Mouse (Mus musculus): ENCODE data around the gene Oxld1. TPM values are rescaled to one million over a fixed set of nuclear protein-coding genes. Genes with fewer than 3 reads are reported as not detected.
A peak's percentile ranks its signal among the peaks of the same experiment; 100 is the strongest.

Oxld1 gene
- polyA plus RNA-seq, 1 experiment from 2014 or later: 12.8 TPM

GRCm38 (mm10) chr11:120467736-120468092, 9.8 kb upstream of the Oxld1 start:
- H3K4me1 ChIP-seq: peaks cover 33% of the 10 kb centered on the region
- peak overlapping the region; percentile 93 for H3K4me2 ChIP-seq
- peak overlapping the region; percentile 78 for H3K27ac ChIP-seq (replicated peaks)
- H3K4me3 ChIP-seq (replicated peaks): peak overlapping the region; percentile 97
- ATAC-seq (ENCODE audit: low FRiP score): no peak; the same call in 1 of the 2 replicates
- peak overlapping the region; percentile 96 for H3K9ac ChIP-seq (replicated peaks)
- no peaks in the 10 kb centered on the region for H3K27me3 ChIP-seq (replicated peaks)
- no peaks in the 10 kb centered on the region for H3K9me3 ChIP-seq (replicated peaks)
- 1% methylated on average over 33 of the region's 33 CpGs for WGBS
- peaks cover 60% of the 10 kb centered on the region for H3K36me3 ChIP-seq

GRCm38 (mm10) chr11:120467051-120467735, 9.3 kb upstream of the Oxld1 start, which contains the start of gene Arl16:
TSS of gene Arl16 (minus strand) at chr11:120467607.
- under 1% methylated on average over 53 of the region's 54 CpGs for WGBS
- peak within 1 kb of the TSS; percentile 91 for H3K27ac ChIP-seq (replicated peaks)
- H3K9me3 ChIP-seq (replicated peaks): no peaks in the 10 kb centered on the region
- peak within 1 kb of the TSS; percentile 93 for H3K4me2 ChIP-seq
- H3K9ac ChIP-seq (replicated peaks): peak within 1 kb of the TSS; percentile 96
- ATAC-seq (ENCODE audit: low FRiP score): peak; percentile 100
- H3K4me1 ChIP-seq: peaks cover 33% of the 10 kb centered on the region
- H3K27me3 ChIP-seq (replicated peaks): no peaks in the 10 kb centered on the region
- peak within 1 kb of the TSS; percentile 97 for H3K4me3 ChIP-seq (replicated peaks)
- H3K36me3 ChIP-seq: peaks cover 60% of the 10 kb centered on the region

GRCm38 (mm10) chr11:120465521-120465920, 7.7 kb upstream of the Oxld1 start:
- Histone ChIP-seq H3K4me1 (peaks cover 38% of the 10 kb centered on the region), H3K36me3 (peaks cover 59% of the 10 kb centered on the region), H3K27ac (replicated peaks) (no peak overlapping the region), H3K4me3 (replicated peaks) (no peak overlapping the region), H3K27me3 (replicated peaks) (no peaks in the 10 kb centered on the region), H3K9ac (replicated peaks) (no peak overlapping the region), H3K9me3 (replicated peaks) (no peaks in the 10 kb centered on the region), H3K4me2 (peak overlapping the region; percentile 93; the same call in 1 of the 2 replicates)
- ATAC-seq (ENCODE audit: low FRiP score): no peak
- 95% methylated on average over 4 of the region's 4 CpGs for WGBS

GRCm38 (mm10) chr11:120464365-120464764, 6.5 kb upstream of the Oxld1 start:
- Histone ChIP-seq H3K4me2 (no peak overlapping the region), H3K9ac (replicated peaks) (no peak overlapping the region), H3K4me3 (replicated peaks) (no peak overlapping the region), H3K9me3 (replicated peaks) (no peaks in the 10 kb centered on the region), H3K27ac (replicated peaks) (no peak overlapping the region), H3K27me3 (replicated peaks) (no peaks in the 10 kb centered on the region), H3K36me3 (peaks cover 55% of the 10 kb centered on the region), H3K4me1 (peaks cover 41% of the 10 kb centered on the region)
- no peak for ATAC-seq (ENCODE audit: low FRiP score)
- WGBS: 94% methylated on average over 5 of the region's 5 CpGs

- Histone ChIP-seq H3K4me1 (peaks cover 42% of the 10 kb centered on the region), H3K4me3 (replicated peaks) (no peak overlapping the region), H3K27ac (replicated peaks) (no peak overlapping the region), H3K36me3 (peaks cover 52% of the 10 kb centered on the region), H3K9me3 (replicated peaks) (no peaks in the 10 kb centered on the region), H3K9ac (replicated peaks) (no peak overlapping the region), H3K4me2 (no peak overlapping the region), H3K27me3 (replicated peaks) (no peaks in the 10 kb centered on the region)
- 86% methylated on average over 2 of the region's 2 CpGs for WGBS
- no peak for ATAC-seq (ENCODE audit: low FRiP score)
These were observed 5.7 kb upstream of the Oxld1 start for GRCm38 (mm10) chr11:120463536-120463935.

- ATAC-seq (ENCODE audit: low FRiP score): no peak
- Histone ChIP-seq H3K27ac (replicated peaks) (no peak overlapping the region), H3K4me1 (peaks cover 30% of the 10 kb centered on the region), H3K36me3 (peaks cover 47% of the 10 kb centered on the region), H3K27me3 (replicated peaks) (no peaks in the 10 kb centered on the region), H3K4me3 (replicated peaks) (peak overlapping the region; percentile 99), H3K9me3 (replicated peaks) (no peaks in the 10 kb centered on the region), H3K4me2 (peak overlapping the region; percentile 83), H3K9ac (replicated peaks) (peak overlapping the region; percentile 100)
- 75% methylated on average over 6 of the region's 6 CpGs for WGBS
These were observed 1.2 kb upstream of the Oxld1 start for GRCm38 (mm10) chr11:120458847-120459597.

GRCm38 (mm10) chr11:120457370-120457769, 498 bp downstream of the Oxld1 start:
- peaks cover 30% of the 10 kb centered on the region for H3K4me1 ChIP-seq

GRCm38 (mm10) chr11:120455413-120455812, 2.5 kb downstream of the Oxld1 start:
- WGBS: 96% methylated on average over 7 of the region's 7 CpGs
- Histone ChIP-seq H3K9ac (replicated peaks) (no peak overlapping the region), H3K4me3 (replicated peaks) (no peak overlapping the region), H3K36me3 (peaks cover 13% of the 10 kb centered on the region), H3K4me2 (no peak overlapping the region), H3K27me3 (replicated peaks) (no peaks in the 10 kb centered on the region), H3K27ac (replicated peaks) (no peak overlapping the region), H3K4me1 (peaks cover 26% of the 10 kb centered on the region), H3K9me3 (replicated peaks) (no peaks in the 10 kb centered on the region)
- no peak for ATAC-seq (ENCODE audit: low FRiP score)

More at GRCm38 (mm10) chr11:120457370-120457769, 498 bp downstream of the Oxld1 start:
- Histone ChIP-seq H3K4me2 (peak overlapping the region; percentile 83), H3K9ac (replicated peaks) (peak overlapping the region; percentile 100), H3K27me3 (replicated peaks) (no peaks in the 10 kb centered on the region), H3K27ac (replicated peaks) (peak overlapping the region; percentile 87), H3K36me3 (peaks cover 31% of the 10 kb centered on the region), H3K4me3 (replicated peaks) (peak overlapping the region; percentile 99), H3K9me3 (replicated peaks) (no peaks in the 10 kb centered on the region)
- WGBS: 37% methylated on average over 14 of the region's 14 CpGs
- ATAC-seq (ENCODE audit: low FRiP score): 0 out of 2 replicates have a peak, but pooled peaks have one; percentile 2

- Histone ChIP-seq H3K9ac (replicated peaks) (no peak overlapping the region), H3K36me3 (peaks cover 11% of the 10 kb centered on the region), H3K27me3 (replicated peaks) (no peaks in the 10 kb centered on the region), H3K4me3 (replicated peaks) (no peak overlapping the region), H3K9me3 (replicated peaks) (no peaks in the 10 kb centered on the region), H3K4me2 (no peak overlapping the region), H3K27ac (replicated peaks) (no peak overlapping the region), H3K4me1 (peaks cover 25% of the 10 kb centered on the region)
- WGBS: 94% methylated on average over 4 of the region's 4 CpGs
- no peak for ATAC-seq (ENCODE audit: low FRiP score)
These were observed 2.9 kb downstream of the Oxld1 start for GRCm38 (mm10) chr11:120454965-120455364.

GRCm38 (mm10) chr11:120453306-120453705, 4.6 kb downstream of the Oxld1 start, which contains the start of gene Pde6g:
TSS of gene Pde6g (minus strand) at chr11:120453500.
- no peaks in the 10 kb centered on the region for H3K9me3 ChIP-seq (replicated peaks)
- H3K4me3 ChIP-seq (replicated peaks): no peak within 1 kb of the TSS
- no peak within 1 kb of the TSS for H3K9ac ChIP-seq (replicated peaks)
- no peaks in the 10 kb centered on the region for H3K27me3 ChIP-seq (replicated peaks)
- peaks cover 9% of the 10 kb centered on the region for H3K4me1 ChIP-seq
- no peak within 1 kb of the TSS for H3K27ac ChIP-seq (replicated peaks)
- no peak for ATAC-seq (ENCODE audit: low FRiP score)
- peaks cover 5% of the 10 kb centered on the region; the same call in 1 of the 2 replicates for H3K36me3 ChIP-seq
- no peak within 1 kb of the TSS for H3K4me2 ChIP-seq
- 93% methylated on average over 4 of the region's 4 CpGs for WGBS

- WGBS: 65% methylated on average over 3 of the region's 3 CpGs
- H3K4me2 ChIP-seq: no peak overlapping the region
- no peaks in the 10 kb centered on the region for H3K27me3 ChIP-seq (replicated peaks)
- no peak overlapping the region for H3K9ac ChIP-seq (replicated peaks)
- no peak overlapping the region for H3K27ac ChIP-seq (replicated peaks)
- H3K9me3 ChIP-seq (replicated peaks): no peaks in the 10 kb centered on the region
- H3K4me1 ChIP-seq: peaks cover 6% of the 10 kb centered on the region
- H3K36me3 ChIP-seq: peaks cover 5% of the 10 kb centered on the region; the same call in 1 of the 2 replicates
- no peak overlapping the region for H3K4me3 ChIP-seq (replicated peaks)
- no peak for ATAC-seq (ENCODE audit: low FRiP score)
These were observed 5.6 kb downstream of the Oxld1 start for GRCm38 (mm10) chr11:120452246-120452645.

- H3K27ac ChIP-seq (replicated peaks): no peak overlapping the region
- H3K4me1 ChIP-seq: no peaks in the 10 kb centered on the region
- no peak overlapping the region for H3K4me3 ChIP-seq (replicated peaks)
- no peaks in the 10 kb centered on the region for H3K9me3 ChIP-seq (replicated peaks)
- ATAC-seq (ENCODE audit: low FRiP score): no peak
- no peak overlapping the region for H3K9ac ChIP-seq (replicated peaks)
- H3K27me3 ChIP-seq (replicated peaks): no peaks in the 10 kb centered on the region
- no peak overlapping the region for H3K4me2 ChIP-seq
- H3K36me3 ChIP-seq: no peaks in the 10 kb centered on the region
- WGBS: 80% methylated on average over 7 of the region's 7 CpGs
These were observed 10.7 kb downstream of the Oxld1 start for GRCm38 (mm10) chr11:120447179-120447578.
